11 mouse cellular contexts compared by ENCODE assay signal in genomic region chr15:57633067-57633466, GRCm38 (mm10).
DNase-seq lines count a peak whose midpoint lies in the region; ATAC-seq lines count a peak whose summit lies in the region.
"Had no signal": no experiment of that assay in that cellular context is flagged by ENCODE, and none has a peak within 500 bp of the region (broad histone marks: within the 10 kb centered on the region; RNA-seq: fewer than 3 reads in every experiment).

No protein-coding gene starts in this region.

- H3K4me3 ChIP-seq in forebrain, embryonic 15.5 days = no peak overlapping the region
- H3K4me3 ChIP-seq in forebrain, embryonic 10.5 days = no peak overlapping the region
- H3K4me3 ChIP-seq in midbrain, embryonic 16.5 days (ENCODE audit: low read depth, low read length) = no peak overlapping the region
- no peak overlapping the region for H3K4me3 ChIP-seq in midbrain, embryonic 11.5 days (ENCODE audit: low read depth, low read length)
- H3K4me3 ChIP-seq: heart, embryonic 15.5 days had no signal

- H3K9ac ChIP-seq in forebrain, embryonic 15.5 days (replicated peaks) = no peak overlapping the region
- H3K9ac ChIP-seq in midbrain, embryonic 16.5 days (ENCODE audit: low read depth, low read length) = no peak overlapping the region
- no peak overlapping the region for H3K9ac ChIP-seq in midbrain, embryonic 11.5 days (ENCODE audit: low read length)
- H3K9ac ChIP-seq: heart, embryonic 15.5 days had no signal

- H3K27me3 ChIP-seq in forebrain, embryonic 15.5 days = no peaks in the 10 kb centered on the region
- no peaks in the 10 kb centered on the region for H3K27me3 ChIP-seq in forebrain, embryonic 10.5 days (ENCODE audit: poor library complexity, severe bottlenecking)
- H3K27me3 ChIP-seq in midbrain, embryonic 16.5 days (ENCODE audit: control insufficient read depth, insufficient read depth, low read depth, low read length) = no peaks in the 10 kb centered on the region
- H3K27me3 ChIP-seq in midbrain, embryonic 11.5 days (ENCODE audit: control insufficient read depth, insufficient read depth, low read length) = no peaks in the 10 kb centered on the region
- H3K27me3 ChIP-seq: heart, embryonic 15.5 days had no signal

- no peak for DNase-seq in forebrain, embryonic 10.5 days (ENCODE audit: extremely low spot score, low spot score)
- no peak for DNase-seq in midbrain, embryonic 11.5 days (ENCODE audit: low spot score, missing footprints)
- peak; percentile 38 to 49 for DNase-seq in left cerebral cortex, adult 18-20 months (ENCODE audit: low spot score in 2 of 2)
- DNase-seq in telencephalon, adult 2 months (ENCODE audit: low read depth, low spot score) = peak; percentile 42
- no peak for DNase-seq in MN1 (ENCODE audit: low spot score)
- no peak for DNase-seq in gastrocnemius, postnatal 10 days
- DNase-seq: kidney, adult 8-10 months; thymus, adult 2 months had no signal

- 0 out of 2 replicates have a peak, but pooled peaks cover 4% of the 10 kb centered on the region for H3K4me1 ChIP-seq in forebrain, embryonic 15.5 days
- 0 out of 2 replicates have a peak, but pooled peaks cover 4% of the 10 kb centered on the region for H3K4me1 ChIP-seq in forebrain, embryonic 10.5 days
- H3K4me1 ChIP-seq in midbrain, embryonic 16.5 days (ENCODE audit: control insufficient read depth, insufficient read depth, low read length) = no peaks in the 10 kb centered on the region
- H3K4me1 ChIP-seq in midbrain, embryonic 11.5 days (ENCODE audit: control insufficient read depth, insufficient read depth, low read length) = no peaks in the 10 kb centered on the region
- H3K4me1 ChIP-seq: heart, embryonic 15.5 days had no signal

- H3K4me2 ChIP-seq in forebrain, embryonic 15.5 days (replicated peaks) = no peak overlapping the region
- H3K4me2 ChIP-seq in midbrain, embryonic 16.5 days (ENCODE audit: low read length) = no peak overlapping the region
- no peak overlapping the region for H3K4me2 ChIP-seq in midbrain, embryonic 11.5 days
- H3K4me2 ChIP-seq: heart, embryonic 15.5 days had no signal

- 0 out of 2 replicates have a peak overlapping the region, but pooled peaks have one; percentile 23 for H3K27ac ChIP-seq in forebrain, embryonic 15.5 days (replicated peaks)
- H3K27ac ChIP-seq in forebrain, embryonic 10.5 days = no peak overlapping the region
- no peak overlapping the region; the same call in 1 of the 2 replicates for H3K27ac ChIP-seq in midbrain, embryonic 16.5 days (ENCODE audit: low read length)
- H3K27ac ChIP-seq in midbrain, embryonic 11.5 days (ENCODE audit: low read depth, low read length) = no peak overlapping the region
- H3K27ac ChIP-seq: heart, embryonic 15.5 days had no signal

- H3K9me3 ChIP-seq in forebrain, embryonic 15.5 days = no peaks in the 10 kb centered on the region
- no peaks in the 10 kb centered on the region for H3K9me3 ChIP-seq in forebrain, embryonic 10.5 days
- H3K9me3 ChIP-seq in midbrain, embryonic 16.5 days (replicated peaks; ENCODE audit: control insufficient read depth, low read length, poor library complexity, severe bottlenecking) = no peaks in the 10 kb centered on the region
- H3K9me3 ChIP-seq in midbrain, embryonic 11.5 days (ENCODE audit: control insufficient read depth, low read length) = no peaks in the 10 kb centered on the region
- H3K9me3 ChIP-seq: heart, embryonic 15.5 days had no signal

- no peaks in the 10 kb centered on the region for H3K36me3 ChIP-seq in forebrain, embryonic 15.5 days
- H3K36me3 ChIP-seq in forebrain, embryonic 10.5 days (replicated peaks) = no peaks in the 10 kb centered on the region
- H3K36me3 ChIP-seq in midbrain, embryonic 16.5 days (ENCODE audit: control insufficient read depth, insufficient read depth, low read length) = no peaks in the 10 kb centered on the region
- H3K36me3 ChIP-seq in midbrain, embryonic 11.5 days (ENCODE audit: control insufficient read depth, insufficient read depth, low read length) = no peaks in the 10 kb centered on the region
- H3K36me3 ChIP-seq: heart, embryonic 15.5 days had no signal

- 58% methylated on average over 3 of the region's 3 CpGs for WGBS in forebrain, embryonic 15.5 days
- WGBS in forebrain, embryonic 10.5 days = 79% methylated on average over 3 of the region's 3 CpGs
- WGBS in midbrain, embryonic 16.5 days = 65% methylated on average over 3 of the region's 3 CpGs
- WGBS in midbrain, embryonic 11.5 days = 83% methylated on average over 3 of the region's 3 CpGs

- peak; percentile 77 for ATAC-seq in forebrain, embryonic 15.5 days (replicated peaks)
- ATAC-seq in midbrain, embryonic 16.5 days = peak; percentile 73; the same call in 1 of the 2 replicates
- ATAC-seq in midbrain, embryonic 11.5 days (ENCODE audit: low FRiP score) = no peak

Comparison
In these comparisons a context has a peak if more than half of its experiments do, and no peak if none do; other contexts are left out.
1. DNase-seq: peak in left cerebral cortex, adult 18-20 months (2 of 2) and telencephalon, adult 2 months (single experiment); none in forebrain, embryonic 10.5 days (single experiment), midbrain, embryonic 11.5 days (single experiment), MN1 (single experiment) and gastrocnemius, postnatal 10 days (single experiment).